ENCODE assay signal across 8 mouse cellular contexts in genomic region chr10:63541754-63542153, GRCm38 (mm10).
DNase-seq lines count a peak whose midpoint lies in the region; ATAC-seq and TF ChIP-seq lines count a peak whose summit lies in the region.

No protein-coding gene starts in this region.

- no peak for TF ChIP-seq EP300 in liver, postnatal 0 days (IDR thresholded peaks at IDR 0.05; ENCODE audit: low read depth)

- WGBS in forebrain, embryonic 11.5 days, result 14% methylated on average over 5 of the region's 5 CpGs
- 8% methylated on average over 5 of the region's 5 CpGs for WGBS in forebrain, postnatal 0 days
- WGBS in kidney, adult 2 months, result 20% methylated on average over 5 of the region's 5 CpGs
- WGBS in midbrain, embryonic 14.5 days, result 13% methylated on average over 5 of the region's 5 CpGs
- WGBS in liver, postnatal 0 days (ENCODE audit: insufficient replicate concordance), result 44% methylated on average over 5 of the region's 5 CpGs

- H3K27me3 ChIP-seq in forebrain, embryonic 11.5 days (ENCODE audit: control insufficient read depth, insufficient read depth, low read length), result no peaks in the 10 kb centered on the region
- no peaks in the 10 kb centered on the region for H3K27me3 ChIP-seq in forebrain, postnatal 0 days (ENCODE audit: insufficient read depth, low read length)
- no peaks in the 10 kb centered on the region for H3K27me3 ChIP-seq in kidney, adult 2 months (replicated peaks; ENCODE audit: control insufficient read depth, insufficient read depth, low read length)
- H3K27me3 ChIP-seq in midbrain, embryonic 14.5 days (ENCODE audit: control insufficient read depth, insufficient read depth, low read length), result no peaks in the 10 kb centered on the region
- no peaks in the 10 kb centered on the region for H3K27me3 ChIP-seq in liver, postnatal 0 days (ENCODE audit: insufficient read depth, low read length)

- no peak overlapping the region for H3K27ac ChIP-seq in forebrain, embryonic 11.5 days (ENCODE audit: low read depth, low read length)
- H3K27ac ChIP-seq in forebrain, postnatal 0 days (ENCODE audit: low read depth, low read length), result no peak overlapping the region
- H3K27ac ChIP-seq in kidney, adult 2 months (ENCODE audit: insufficient read depth, low read depth, low read length), result no peak overlapping the region
- H3K27ac ChIP-seq in midbrain, embryonic 14.5 days (replicated peaks; ENCODE audit: low read depth, low read length), result no peak overlapping the region
- H3K27ac ChIP-seq in liver, postnatal 0 days (ENCODE audit: low read depth), result no peak overlapping the region
- H3K27ac ChIP-seq in layer of hippocampus, adult 2 months, result no peak overlapping the region

- peak; percentile 57 for DNase-seq in forebrain, embryonic 11.5 days (ENCODE audit: low spot score)
- no peak for DNase-seq in forebrain, postnatal 0 days
- peak; percentile 35 for DNase-seq in embryo, embryonic 9.5 days (ENCODE audit: extremely low spot score)
- peak; percentile 15 for DNase-seq in kidney, adult 2 months
- peak; percentile 18 for DNase-seq in midbrain, embryonic 14.5 days
- DNase-seq in liver, postnatal 0 days, result no peak
- DNase-seq in right cerebral cortex, postnatal 4 days, result no peak
- DNase-seq in layer of hippocampus, adult 2 months (ENCODE audit: low spot score in 2 of 2), result no peak

- peak; percentile 64; the same call in 1 of the 2 replicates for ATAC-seq in forebrain, embryonic 11.5 days (replicated peaks; ENCODE audit: low FRiP score)
- no peak for ATAC-seq in forebrain, postnatal 0 days
- ATAC-seq in midbrain, embryonic 14.5 days (ENCODE audit: low FRiP score, low TSS enrichment), result no peak
- no peak for ATAC-seq in liver, postnatal 0 days

- no peak overlapping the region for H3K4me3 ChIP-seq in forebrain, embryonic 11.5 days (ENCODE audit: low read depth, low read length)
- H3K4me3 ChIP-seq in forebrain, postnatal 0 days (ENCODE audit: low read depth, low read length), result no peak overlapping the region
- H3K4me3 ChIP-seq in kidney, adult 2 months (ENCODE audit: insufficient read depth, low read depth, low read length), result no peak overlapping the region
- no peak overlapping the region for H3K4me3 ChIP-seq in midbrain, embryonic 14.5 days (replicated peaks; ENCODE audit: low read depth, low read length)
- H3K4me3 ChIP-seq in liver, postnatal 0 days (ENCODE audit: low read depth, low read length), result no peak overlapping the region
- no peak overlapping the region for H3K4me3 ChIP-seq in layer of hippocampus, adult 2 months

- no peak overlapping the region for H3K4me2 ChIP-seq in forebrain, embryonic 11.5 days (ENCODE audit: low read depth, low read length, severe bottlenecking)
- H3K4me2 ChIP-seq in forebrain, postnatal 0 days (ENCODE audit: low read depth), result no peak overlapping the region
- no peak overlapping the region for H3K4me2 ChIP-seq in midbrain, embryonic 14.5 days (ENCODE audit: low read length)
- H3K4me2 ChIP-seq in liver, postnatal 0 days (ENCODE audit: low read depth, low read length), result no peak overlapping the region

- H3K36me3 ChIP-seq in forebrain, embryonic 11.5 days (ENCODE audit: control insufficient read depth, insufficient read depth, low read length), result no peaks in the 10 kb centered on the region
- no peaks in the 10 kb centered on the region for H3K36me3 ChIP-seq in forebrain, postnatal 0 days (ENCODE audit: insufficient read depth)
- H3K36me3 ChIP-seq in kidney, adult 2 months (ENCODE audit: control insufficient read depth, insufficient read depth, low read length), result no peaks in the 10 kb centered on the region
- H3K36me3 ChIP-seq in midbrain, embryonic 14.5 days (ENCODE audit: control insufficient read depth, insufficient read depth, low read length), result no peaks in the 10 kb centered on the region
- H3K36me3 ChIP-seq in liver, postnatal 0 days (replicated peaks; ENCODE audit: insufficient read depth, low read length), result no peaks in the 10 kb centered on the region

- H3K9me3 ChIP-seq in forebrain, embryonic 11.5 days (ENCODE audit: control insufficient read depth, low read length), result no peaks in the 10 kb centered on the region
- H3K9me3 ChIP-seq in forebrain, postnatal 0 days (ENCODE audit: low read length), result no peaks in the 10 kb centered on the region
- H3K9me3 ChIP-seq in midbrain, embryonic 14.5 days (ENCODE audit: control insufficient read depth, low read length), result no peaks in the 10 kb centered on the region
- H3K9me3 ChIP-seq in liver, postnatal 0 days (ENCODE audit: low read length), result no peaks in the 10 kb centered on the region

- no peak overlapping the region for H3K9ac ChIP-seq in forebrain, embryonic 11.5 days (ENCODE audit: low read length)
- no peak overlapping the region for H3K9ac ChIP-seq in forebrain, postnatal 0 days
- no peak overlapping the region for H3K9ac ChIP-seq in midbrain, embryonic 14.5 days (replicated peaks; ENCODE audit: low read length)
- H3K9ac ChIP-seq in liver, postnatal 0 days (replicated peaks), result no peak overlapping the region

- no peak for TF ChIP-seq CTCF in forebrain, postnatal 0 days (IDR thresholded peaks at IDR 0.05; ENCODE audit: low read depth)
- TF ChIP-seq CTCF in kidney, adult 2 months (conservative IDR thresholded peaks at IDR 0.05; ENCODE audit: insufficient read depth, insufficient read length, low read depth, low read length), result no peak
- TF ChIP-seq CTCF in liver, postnatal 0 days (IDR thresholded peaks at IDR 0.05; ENCODE audit: low read depth), result no peak
- TF ChIP-seq CTCF in layer of hippocampus, adult 2 months (conservative IDR thresholded peaks at IDR 0.05), result no peak

- H3K4me1 ChIP-seq in forebrain, embryonic 11.5 days (replicated peaks; ENCODE audit: control insufficient read depth, insufficient read depth, low read length), result no peaks in the 10 kb centered on the region
- no peaks in the 10 kb centered on the region for H3K4me1 ChIP-seq in forebrain, postnatal 0 days (ENCODE audit: insufficient read depth)
- no peaks in the 10 kb centered on the region for H3K4me1 ChIP-seq in kidney, adult 2 months (ENCODE audit: control insufficient read depth, insufficient read depth, low read length)
- peaks cover 3% of the 10 kb centered on the region; the same call in 1 of the 2 replicates for H3K4me1 ChIP-seq in midbrain, embryonic 14.5 days (ENCODE audit: control insufficient read depth, insufficient read depth, low read length)
- no peaks in the 10 kb centered on the region for H3K4me1 ChIP-seq in liver, postnatal 0 days (ENCODE audit: insufficient read depth)

- no peak for TF ChIP-seq POLR2A in kidney, adult 2 months (IDR thresholded peaks at IDR 0.05; ENCODE audit: low read depth, low read length)

Comparison
In these comparisons a context has a peak if more than half of its experiments do, and no peak if none do; other contexts are left out.
1. DNase-seq: peak in forebrain, embryonic 11.5 days (single experiment), embryo, embryonic 9.5 days (single experiment), kidney, adult 2 months (single experiment) and midbrain, embryonic 14.5 days (single experiment); none in forebrain, postnatal 0 days (single experiment), liver, postnatal 0 days (single experiment), right cerebral cortex, postnatal 4 days (single experiment) and layer of hippocampus, adult 2 months (0 of 2).